Mouse (Mus musculus) left cerebral cortex, adult 8-10 months (tissue): Measurements from ENCODE around the gene Smad9. TPM values are rescaled to one million over a fixed set of nuclear protein-coding genes. Genes with fewer than 3 reads are reported as not detected.
"Not testable (repeated sequence)": the region's sequence is repeated elsewhere in the genome, so short reads cannot be mapped to it uniquely, and the experiment has no call there.

ENCODE experiments used
- DNase-seq, 2 experiments: peaks; one replicate each; pipeline ENCODE4 v3.0.0; 2022; ENCODE audit warnings: low spot score in 2 of 2
- total RNA-seq, 4 experiments: library from RNA; stranded (reverse); gene quantifications; 2 replicates each; pipeline ENCODE4 v1.2.4; 2022

The Smad9 gene
- total RNA-seq, 4 experiments from 2014 or later = 11.0 to 12.5 (median 11.6) TPM

DNA sequence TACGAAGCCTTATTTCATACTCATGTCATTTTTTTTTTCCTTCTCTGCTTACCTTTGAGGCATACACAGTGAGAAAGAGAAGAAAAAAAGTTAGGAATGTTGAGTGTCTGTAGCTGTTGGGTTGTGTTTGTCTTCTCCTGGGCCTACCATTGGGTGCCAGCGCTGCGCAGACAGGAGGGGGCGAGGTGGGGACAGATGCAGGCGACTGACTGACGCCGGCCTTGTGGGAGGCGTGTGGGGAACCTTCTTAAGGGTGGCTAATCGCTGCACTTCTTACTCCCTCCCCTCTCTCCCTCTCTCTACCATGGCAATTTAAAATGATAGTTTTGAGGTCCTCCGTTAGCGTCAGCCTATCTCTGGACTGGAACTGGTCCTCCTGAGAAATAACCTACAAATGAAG is 676 bp downstream of the Smad9 start:
- DNase-seq = peak in 1 of 2 experiments; percentile 51

GRCm38 (mm10) chr3:54757446-54757845 is 2.1 kb downstream of the Smad9 start:
- DNase-seq = no peak

DNA sequence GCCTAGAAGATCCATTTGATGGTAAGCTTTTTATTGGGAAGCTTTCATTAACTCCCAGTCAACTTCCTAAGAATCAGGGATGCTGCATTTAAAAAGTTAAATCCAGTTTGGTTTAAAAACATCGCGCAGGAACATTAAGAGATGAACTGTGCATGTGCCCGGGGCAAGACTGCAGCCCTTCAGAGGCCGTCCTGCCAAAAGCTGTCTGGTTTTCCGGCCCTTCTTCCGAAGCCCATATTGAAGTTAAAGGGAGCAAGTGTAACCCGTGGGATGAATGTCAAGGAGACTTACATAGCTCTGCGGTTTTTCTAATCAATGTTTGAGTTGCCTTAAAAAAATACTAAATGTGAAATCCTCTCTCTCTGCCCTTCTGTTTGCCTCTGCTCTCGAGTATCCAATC is 3.8 kb downstream of the Smad9 start:
- no peak for DNase-seq

DNA sequence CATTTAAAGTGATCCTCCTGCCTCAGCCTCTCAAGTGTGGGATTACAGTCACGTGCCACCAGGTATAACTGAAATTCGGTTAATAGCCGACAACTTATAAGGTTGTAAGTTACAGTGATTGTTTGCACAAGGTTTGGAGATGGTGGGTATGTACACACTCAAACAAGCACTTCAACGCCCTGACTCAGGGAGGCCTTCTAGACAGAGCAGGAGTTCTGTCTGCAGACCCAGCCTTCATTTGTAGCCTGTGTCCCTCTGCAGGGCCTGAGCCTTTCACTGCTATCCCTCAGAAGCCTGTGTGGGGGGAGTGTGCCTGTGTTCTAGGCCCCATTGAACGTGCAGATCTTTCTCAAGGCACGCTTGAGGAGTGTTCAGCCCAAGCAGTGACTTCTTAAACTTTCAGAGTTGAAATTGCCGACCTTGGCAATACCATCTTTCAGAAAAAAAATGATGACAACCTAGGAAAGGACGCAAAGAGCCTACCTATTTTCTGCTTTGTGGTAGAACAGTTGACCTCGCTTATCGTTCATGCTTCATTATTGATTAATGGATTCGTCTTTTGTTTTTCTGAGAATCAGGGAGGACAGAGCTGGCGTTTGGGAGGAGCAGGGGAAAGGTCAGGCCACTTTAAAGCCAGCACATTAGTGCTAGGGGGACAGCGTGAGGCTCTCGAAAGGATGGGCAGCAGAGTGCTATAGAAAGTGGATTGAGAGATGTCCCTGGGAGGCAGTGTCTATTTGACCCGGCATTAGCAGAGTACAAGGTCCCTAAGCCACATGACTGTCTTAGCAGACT is 5.1 kb downstream of the Smad9 start:
- no peak for DNase-seq

DNA sequence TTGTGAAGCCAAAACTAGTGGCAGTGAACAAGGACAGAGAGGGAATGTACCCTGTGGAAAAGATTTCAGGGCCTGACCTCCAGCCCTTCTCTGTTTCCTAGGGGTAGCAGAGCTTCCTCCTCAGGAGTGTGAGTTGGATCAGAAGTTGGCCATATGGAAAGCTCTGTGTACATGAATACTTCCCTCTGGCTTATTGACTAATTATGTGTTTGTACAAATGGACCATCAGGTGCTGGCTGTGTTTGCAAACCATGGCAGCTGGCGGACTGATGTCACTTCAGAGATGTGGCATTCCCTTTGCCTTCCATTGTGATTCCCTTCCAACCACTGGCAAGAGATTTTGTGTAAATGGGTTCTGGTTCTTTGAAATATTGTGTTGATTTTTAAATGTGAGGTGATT is 5.9 kb downstream of the Smad9 start:
- no peak for DNase-seq

- peak in 1 of 2 experiments; percentile 18 for DNase-seq
These were observed 9.0 kb downstream of the Smad9 start for GRCm38 (mm10) chr3:54764418-54764817.

- not testable (repeated sequence) for DNase-seq
These were observed 10.1 kb downstream of the Smad9 start for GRCm38 (mm10) chr3:54765521-54765920.

- DNase-seq = no peak
These were observed 10.7 kb downstream of the Smad9 start for GRCm38 (mm10) chr3:54766034-54766433.

- no peak for DNase-seq
These were observed 11.4 kb downstream of the Smad9 start for GRCm38 (mm10) chr3:54766811-54767210.

- no peak for DNase-seq
These were observed 13.2 kb downstream of the Smad9 start for GRCm38 (mm10) chr3:54768592-54768991.

DNA sequence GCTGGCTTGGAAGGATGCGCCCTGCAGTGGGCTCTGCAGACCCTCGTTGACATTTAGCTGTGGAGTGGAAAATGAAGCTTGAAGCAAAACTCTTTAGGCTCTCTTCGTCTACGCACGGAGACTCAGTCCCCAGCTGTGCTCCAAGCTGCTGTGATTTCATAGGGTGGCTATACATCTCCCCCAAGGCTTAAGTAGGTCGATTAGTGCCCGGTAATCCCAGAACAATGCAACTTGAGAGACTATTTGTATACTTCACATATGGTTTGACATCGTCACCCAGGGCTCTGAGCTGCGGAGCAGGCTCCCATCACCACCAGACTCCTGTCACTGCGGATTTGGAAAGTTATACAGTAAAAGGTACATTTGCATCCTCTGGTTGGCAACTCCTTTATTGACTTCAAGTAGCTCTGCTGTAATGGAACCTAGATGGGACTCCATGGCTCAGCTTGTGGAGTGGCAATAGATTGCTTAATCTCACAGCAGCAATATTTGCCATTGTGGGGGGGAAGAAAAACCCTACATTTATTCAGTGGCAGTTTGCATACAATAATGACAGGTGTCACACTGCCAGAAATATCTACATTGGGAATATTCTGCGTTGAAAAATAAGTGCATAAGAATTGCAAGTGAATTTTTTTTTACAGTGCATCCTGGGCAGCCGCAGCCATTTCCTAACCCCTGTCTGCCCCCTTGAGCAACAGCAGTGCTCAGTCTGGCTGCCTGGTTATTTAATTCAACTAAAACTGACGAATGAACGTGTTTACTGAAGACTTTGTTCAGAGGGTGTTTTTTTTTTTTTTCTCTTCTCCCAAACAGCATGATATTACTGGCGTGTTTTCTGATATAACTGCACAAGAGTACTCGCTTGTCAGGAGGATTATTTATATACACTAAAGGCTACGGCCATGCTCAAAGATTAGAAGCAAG is 14.2 kb downstream of the Smad9 start:
- no peak for DNase-seq

GRCm38 (mm10) chr3:54773613-54774012 is 18.2 kb downstream of the Smad9 start:
- no peak for DNase-seq

- DNase-seq = no peak
These were observed 20.7 kb downstream of the Smad9 start for GRCm38 (mm10) chr3:54775989-54776631.

GRCm38 (mm10) chr3:54790601-54791000 is 35.2 kb downstream of the Smad9 start:
- no peak for DNase-seq

DNA sequence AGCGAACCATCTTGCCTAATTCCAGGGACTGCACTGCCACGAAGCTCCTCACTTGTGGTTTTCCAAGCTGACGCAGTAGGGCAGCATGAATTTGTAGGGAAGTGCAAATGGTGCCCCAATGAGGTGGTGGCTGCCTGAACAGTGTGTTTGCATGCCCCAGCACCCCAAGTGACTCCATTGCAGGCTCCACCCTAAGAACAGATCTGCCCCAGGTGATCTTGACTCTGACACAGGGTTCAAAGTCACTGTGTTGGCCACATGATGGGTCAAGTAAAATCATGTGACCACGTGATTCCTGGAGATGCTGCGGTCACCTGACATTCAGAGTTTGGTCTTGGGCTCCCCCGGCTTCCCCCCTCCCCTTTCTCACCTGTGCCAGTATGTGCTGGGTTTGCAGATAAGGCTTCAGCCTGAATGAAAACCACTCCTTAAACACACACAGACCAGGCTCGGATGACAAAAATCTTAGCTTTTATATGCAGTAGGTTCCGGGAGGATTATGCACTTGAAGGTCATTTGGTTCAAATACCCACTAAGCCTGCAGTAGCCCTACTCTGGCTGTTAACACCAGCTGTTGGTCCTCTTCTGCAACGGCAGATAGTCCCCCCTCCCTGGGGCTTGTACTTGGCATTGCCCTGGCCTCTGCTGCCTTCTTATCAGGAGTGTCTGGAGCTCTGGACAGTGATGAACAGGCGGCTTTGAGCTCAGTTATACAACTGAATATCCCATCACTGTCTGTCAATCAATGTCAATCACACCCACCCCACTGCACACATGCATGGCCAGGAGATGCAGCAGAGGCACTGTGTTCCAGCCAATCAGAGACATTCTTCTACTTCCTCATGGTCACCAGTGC is 36.7 kb downstream of the Smad9 start:
- DNase-seq = no peak

- no peak for DNase-seq
These were observed 38.4 kb downstream of the Smad9 start for GRCm38 (mm10) chr3:54793762-54794161.

- DNase-seq = no peak
These were observed 40.0 kb downstream of the Smad9 start for GRCm38 (mm10) chr3:54795379-54795778.

- DNase-seq = no peak
These were observed 40.4 kb downstream of the Smad9 start for GRCm38 (mm10) chr3:54795806-54796205.

GRCm38 (mm10) chr3:54797211-54797610 is 41.8 kb downstream of the Smad9 start:
- DNase-seq = peak; percentile 25 to 34

- no peak for DNase-seq
These were observed 48.3 kb downstream of the Smad9 start for GRCm38 (mm10) chr3:54803713-54804112.
